Mouse (Mus musculus): ENCODE data around the gene Nod1. TPM values are rescaled to one million over a fixed set of nuclear protein-coding genes. Genes with fewer than 3 reads are reported as not detected.

Gene Nod1
- polyA plus RNA-seq, 1 experiment from 2014 or later = 1.7 TPM

- peak overlapping the region; percentile 39 for H3K4me2 ChIP-seq (ENCODE audit: low read depth, low read length)
- H3K9me3 ChIP-seq (ENCODE audit: control insufficient read depth, low read length) = no peaks in the 10 kb centered on the region
- ATAC-seq (ENCODE audit: low read depth) = peak; percentile 88
- no peak overlapping the region for H3K9ac ChIP-seq (replicated peaks; ENCODE audit: low read depth, low read length)
- H3K27ac ChIP-seq (ENCODE audit: low read depth, low read length) = peak overlapping the region; percentile 73; the same call in 1 of the 2 replicates
- no peaks in the 10 kb centered on the region for H3K27me3 ChIP-seq (ENCODE audit: control insufficient read depth, insufficient read depth, low read length)
- H3K4me1 ChIP-seq (ENCODE audit: control insufficient read depth, insufficient read depth, low read length) = no peaks in the 10 kb centered on the region
- WGBS = 13% methylated on average over 16 of the region's 16 CpGs
- peak overlapping the region; percentile 18; the same call in 1 of the 2 replicates for H3K4me3 ChIP-seq (ENCODE audit: low read depth, low read length)
- no peaks in the 10 kb centered on the region for H3K36me3 ChIP-seq (ENCODE audit: control insufficient read depth, insufficient read depth, low read length)
These were observed 37.2 kb upstream of the Nod1 start for GRCm38 (mm10) chr6:55009391-55010230.

- 86% methylated on average over 8 of the region's 8 CpGs for WGBS
- Histone ChIP-seq H3K27ac (ENCODE audit: low read depth, low read length) (no peak overlapping the region), H3K4me3 (ENCODE audit: low read depth, low read length) (no peak overlapping the region), H3K9me3 (ENCODE audit: control insufficient read depth, low read length) (no peaks in the 10 kb centered on the region), H3K27me3 (ENCODE audit: control insufficient read depth, insufficient read depth, low read length) (no peaks in the 10 kb centered on the region), H3K4me2 (ENCODE audit: low read depth, low read length) (no peak overlapping the region), H3K9ac (replicated peaks; ENCODE audit: low read depth, low read length) (no peak overlapping the region), H3K36me3 (ENCODE audit: control insufficient read depth, insufficient read depth, low read length) (no peaks in the 10 kb centered on the region), H3K4me1 (ENCODE audit: control insufficient read depth, insufficient read depth, low read length) (no peaks in the 10 kb centered on the region)
- no peak for ATAC-seq (ENCODE audit: low read depth)
These were observed 36.0 kb upstream of the Nod1 start for GRCm38 (mm10) chr6:55008401-55008800.

- no peak for ATAC-seq (ENCODE audit: low read depth)
- 82% methylated on average over 4 of the region's 4 CpGs for WGBS
These were observed 31.1 kb upstream of the Nod1 start for GRCm38 (mm10) chr6:55003559-55003958.

GRCm38 (mm10) chr6:55002438-55002837 is 30.0 kb upstream of the Nod1 start:
- H3K9me3 ChIP-seq (ENCODE audit: control insufficient read depth, low read length) = no peaks in the 10 kb centered on the region
- no peak overlapping the region for H3K4me3 ChIP-seq (ENCODE audit: low read depth, low read length)
- H3K9ac ChIP-seq (replicated peaks; ENCODE audit: low read depth, low read length) = no peak overlapping the region
- no peak overlapping the region for H3K27ac ChIP-seq (ENCODE audit: low read depth, low read length)
- no peaks in the 10 kb centered on the region for H3K4me1 ChIP-seq (ENCODE audit: control insufficient read depth, insufficient read depth, low read length)
- no peak overlapping the region for H3K4me2 ChIP-seq (ENCODE audit: low read depth, low read length)
- no peaks in the 10 kb centered on the region for H3K27me3 ChIP-seq (ENCODE audit: control insufficient read depth, insufficient read depth, low read length)
- ATAC-seq (ENCODE audit: low read depth) = no peak
- WGBS = 70% methylated on average over 4 of the region's 4 CpGs
- H3K36me3 ChIP-seq (ENCODE audit: control insufficient read depth, insufficient read depth, low read length) = no peaks in the 10 kb centered on the region

More at GRCm38 (mm10) chr6:55003559-55003958, 31.1 kb upstream of the Nod1 start:
- no peaks in the 10 kb centered on the region for H3K4me1 ChIP-seq (ENCODE audit: control insufficient read depth, insufficient read depth, low read length)
- H3K4me2 ChIP-seq (ENCODE audit: low read depth, low read length) = no peak overlapping the region
- H3K9me3 ChIP-seq (ENCODE audit: control insufficient read depth, low read length) = no peaks in the 10 kb centered on the region
- H3K4me3 ChIP-seq (ENCODE audit: low read depth, low read length) = no peak overlapping the region
- H3K9ac ChIP-seq (replicated peaks; ENCODE audit: low read depth, low read length) = no peak overlapping the region
- H3K27me3 ChIP-seq (ENCODE audit: control insufficient read depth, insufficient read depth, low read length) = no peaks in the 10 kb centered on the region
- no peak overlapping the region for H3K27ac ChIP-seq (ENCODE audit: low read depth, low read length)
- no peaks in the 10 kb centered on the region for H3K36me3 ChIP-seq (ENCODE audit: control insufficient read depth, insufficient read depth, low read length)

GRCm38 (mm10) chr6:55001320-55001719 is 28.9 kb upstream of the Nod1 start:
- 84% methylated on average over 4 of the region's 4 CpGs for WGBS
- Histone ChIP-seq H3K36me3 (ENCODE audit: control insufficient read depth, insufficient read depth, low read length) (no peaks in the 10 kb centered on the region), H3K27me3 (ENCODE audit: control insufficient read depth, insufficient read depth, low read length) (no peaks in the 10 kb centered on the region), H3K27ac (ENCODE audit: low read depth, low read length) (no peak overlapping the region), H3K4me1 (ENCODE audit: control insufficient read depth, insufficient read depth, low read length) (no peaks in the 10 kb centered on the region), H3K4me3 (ENCODE audit: low read depth, low read length) (no peak overlapping the region), H3K9ac (replicated peaks; ENCODE audit: low read depth, low read length) (no peak overlapping the region), H3K9me3 (ENCODE audit: control insufficient read depth, low read length) (no peaks in the 10 kb centered on the region), H3K4me2 (ENCODE audit: low read depth, low read length) (no peak overlapping the region)
- no peak for ATAC-seq (ENCODE audit: low read depth)

GRCm38 (mm10) chr6:54997726-54998125 is 25.3 kb upstream of the Nod1 start:
- no peak for ATAC-seq (ENCODE audit: low read depth)
- H3K9me3 ChIP-seq (ENCODE audit: control insufficient read depth, low read length) = no peaks in the 10 kb centered on the region
- 79% methylated on average over 6 of the region's 6 CpGs for WGBS
- H3K4me2 ChIP-seq (ENCODE audit: low read depth, low read length) = no peak overlapping the region
- H3K9ac ChIP-seq (replicated peaks; ENCODE audit: low read depth, low read length) = no peak overlapping the region
- H3K27me3 ChIP-seq (ENCODE audit: control insufficient read depth, insufficient read depth, low read length) = no peaks in the 10 kb centered on the region
- H3K36me3 ChIP-seq (ENCODE audit: control insufficient read depth, insufficient read depth, low read length) = no peaks in the 10 kb centered on the region
- H3K4me3 ChIP-seq (ENCODE audit: low read depth, low read length) = no peak overlapping the region
- H3K4me1 ChIP-seq (ENCODE audit: control insufficient read depth, insufficient read depth, low read length) = no peaks in the 10 kb centered on the region
- no peak overlapping the region for H3K27ac ChIP-seq (ENCODE audit: low read depth, low read length)

GRCm38 (mm10) chr6:54996361-54996760 is 23.9 kb upstream of the Nod1 start:
- H3K4me2 ChIP-seq (ENCODE audit: low read depth, low read length) = no peak overlapping the region
- H3K27ac ChIP-seq (ENCODE audit: low read depth, low read length) = no peak overlapping the region
- H3K4me3 ChIP-seq (ENCODE audit: low read depth, low read length) = no peak overlapping the region
- no peaks in the 10 kb centered on the region for H3K36me3 ChIP-seq (ENCODE audit: control insufficient read depth, insufficient read depth, low read length)
- H3K9ac ChIP-seq (replicated peaks; ENCODE audit: low read depth, low read length) = no peak overlapping the region
- H3K4me1 ChIP-seq (ENCODE audit: control insufficient read depth, insufficient read depth, low read length) = no peaks in the 10 kb centered on the region
- 87% methylated on average over 3 of the region's 3 CpGs for WGBS
- no peaks in the 10 kb centered on the region for H3K9me3 ChIP-seq (ENCODE audit: control insufficient read depth, low read length)
- no peaks in the 10 kb centered on the region for H3K27me3 ChIP-seq (ENCODE audit: control insufficient read depth, insufficient read depth, low read length)
- ATAC-seq (ENCODE audit: low read depth) = no peak

GRCm38 (mm10) chr6:54992734-54993260 is 20.4 kb upstream of the Nod1 start, which contains the start of gene Ggct:
TSS of gene Ggct (minus strand) at chr6:54992950.
- Histone ChIP-seq H3K4me3 (ENCODE audit: low read depth, low read length) (peak within 1 kb of the TSS; percentile 52), H3K36me3 (ENCODE audit: control insufficient read depth, insufficient read depth, low read length) (no peaks in the 10 kb centered on the region), H3K4me1 (ENCODE audit: control insufficient read depth, insufficient read depth, low read length) (no peaks in the 10 kb centered on the region), H3K27ac (ENCODE audit: low read depth, low read length) (peak within 1 kb of the TSS; percentile 58; the same call in 1 of the 2 replicates), H3K9ac (replicated peaks; ENCODE audit: low read depth, low read length) (peak within 1 kb of the TSS; percentile 45), H3K9me3 (ENCODE audit: control insufficient read depth, low read length) (no peaks in the 10 kb centered on the region), H3K27me3 (ENCODE audit: control insufficient read depth, insufficient read depth, low read length) (no peaks in the 10 kb centered on the region), H3K4me2 (ENCODE audit: low read depth, low read length) (peak within 1 kb of the TSS; percentile 78)
- WGBS = under 1% methylated on average over 40 of the region's 41 CpGs
- ATAC-seq (ENCODE audit: low read depth) = peak; percentile 100

- Histone ChIP-seq H3K9ac (replicated peaks; ENCODE audit: low read depth, low read length) (peak overlapping the region; percentile 45), H3K27ac (ENCODE audit: low read depth, low read length) (peak overlapping the region; percentile 58; the same call in 1 of the 2 replicates), H3K4me1 (ENCODE audit: control insufficient read depth, insufficient read depth, low read length) (no peaks in the 10 kb centered on the region), H3K27me3 (ENCODE audit: control insufficient read depth, insufficient read depth, low read length) (no peaks in the 10 kb centered on the region), H3K4me2 (ENCODE audit: low read depth, low read length) (peak overlapping the region; percentile 78), H3K9me3 (ENCODE audit: control insufficient read depth, low read length) (no peaks in the 10 kb centered on the region), H3K4me3 (ENCODE audit: low read depth, low read length) (peak overlapping the region; percentile 52), H3K36me3 (ENCODE audit: control insufficient read depth, insufficient read depth, low read length) (no peaks in the 10 kb centered on the region)
- ATAC-seq (ENCODE audit: low read depth) = no peak
- 7% methylated on average over 7 of the region's 7 CpGs for WGBS
These were observed 19.7 kb upstream of the Nod1 start for GRCm38 (mm10) chr6:54992141-54992540.

Measured in neural tube, embryonic 14.5 days (tissue).